Mouse (Mus musculus) gastrocnemius, adult 8-10 months (tissue): Measurements from ENCODE around the gene Trim46. TPM values are rescaled to one million over a fixed set of nuclear protein-coding genes. Genes with fewer than 3 reads are reported as not detected.

ENCODE experiments used
- DNase-seq, 2 experiments: peaks; one replicate each; pipeline ENCODE4 v3.0.0; 2022; ENCODE audit warnings: low spot score in 2 of 2
- total RNA-seq, 4 experiments: library from RNA; stranded (reverse); gene quantifications; 2 replicates each; pipeline ENCODE4 v1.2.4; 2022

The Trim46 gene
- total RNA-seq, 4 experiments from 2014 or later, result 0.10 to 0.45 (median 0.11) TPM

- no peak for DNase-seq
Measured at GRCm38 (mm10) chr3:89271760-89272159, 25.7 kb upstream of the Trim46 start.

- DNase-seq, result no peak
Measured at GRCm38 (mm10) chr3:89270891-89271290, 24.8 kb upstream of the Trim46 start.

DNA sequence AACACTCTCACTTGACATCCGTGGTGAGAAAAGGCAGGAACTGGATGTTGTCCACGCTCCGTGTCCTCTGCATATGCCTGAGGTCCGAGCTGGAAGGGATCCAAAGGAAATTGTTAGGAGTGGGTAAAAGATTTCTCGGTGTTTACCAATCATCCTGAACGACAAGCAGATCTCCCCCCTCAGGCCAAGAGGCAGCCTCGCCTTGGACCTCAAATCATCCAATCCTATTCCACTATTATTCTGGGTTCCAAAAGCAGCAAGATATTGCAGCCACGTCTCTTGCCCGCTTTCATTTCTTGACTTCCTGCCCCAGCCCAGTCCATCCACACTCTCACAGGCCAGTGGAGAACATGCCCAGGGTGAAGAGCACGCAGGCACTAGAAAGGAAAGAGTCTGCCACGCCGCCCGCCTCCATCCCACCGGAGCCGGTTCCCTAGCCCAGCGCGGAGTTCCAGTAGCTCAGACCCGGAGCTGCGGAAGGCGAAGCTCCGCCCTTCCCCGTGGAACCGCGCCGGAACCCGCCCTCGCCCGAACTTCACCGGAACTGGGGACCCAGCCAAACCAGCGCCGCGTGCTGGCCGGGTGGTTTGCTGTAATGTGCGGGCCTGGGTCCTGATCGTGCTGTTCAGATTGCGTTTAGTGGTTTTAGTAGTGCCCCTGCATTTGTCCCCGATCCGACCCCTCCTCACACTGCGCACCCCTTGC is 24.1 kb upstream of the Trim46 start, which contains the start of gene Slc50a1:
Slc50a1 (minus strand) TSS at position 520 of the 705 bp plus-strand sequence.
- peak; percentile 73 to 82 for DNase-seq

DNA sequence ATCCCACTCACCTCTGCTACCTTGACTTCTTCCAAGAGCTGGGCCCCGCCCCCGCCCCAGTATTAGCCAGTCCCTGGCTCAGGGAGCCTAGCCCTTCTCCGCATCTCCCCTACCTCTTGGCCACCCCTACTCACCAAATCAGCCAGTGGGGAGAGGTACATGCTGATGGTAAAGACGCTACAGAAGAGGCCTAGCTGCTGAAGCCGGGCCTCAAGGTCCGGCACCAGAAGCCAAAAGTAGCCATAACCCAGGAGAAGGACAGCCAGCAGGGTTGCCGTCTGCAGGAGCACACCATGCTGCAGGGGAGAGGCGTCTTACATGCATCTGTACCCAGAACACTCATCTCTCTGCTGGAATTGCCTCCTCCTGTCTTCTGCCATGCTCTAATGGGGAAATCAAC is 22.8 kb upstream of the Trim46 start:
- DNase-seq, result no peak

- DNase-seq, result peak in 1 of 2 experiments; percentile 61
Measured at GRCm38 (mm10) chr3:89266439-89266893, 20.4 kb upstream of the Trim46 start.

- DNase-seq, result no peak
Measured at GRCm38 (mm10) chr3:89262417-89262816, 16.3 kb upstream of the Trim46 start.

- DNase-seq, result no peak
Measured at GRCm38 (mm10) chr3:89260211-89260610, 14.1 kb upstream of the Trim46 start.

DNA sequence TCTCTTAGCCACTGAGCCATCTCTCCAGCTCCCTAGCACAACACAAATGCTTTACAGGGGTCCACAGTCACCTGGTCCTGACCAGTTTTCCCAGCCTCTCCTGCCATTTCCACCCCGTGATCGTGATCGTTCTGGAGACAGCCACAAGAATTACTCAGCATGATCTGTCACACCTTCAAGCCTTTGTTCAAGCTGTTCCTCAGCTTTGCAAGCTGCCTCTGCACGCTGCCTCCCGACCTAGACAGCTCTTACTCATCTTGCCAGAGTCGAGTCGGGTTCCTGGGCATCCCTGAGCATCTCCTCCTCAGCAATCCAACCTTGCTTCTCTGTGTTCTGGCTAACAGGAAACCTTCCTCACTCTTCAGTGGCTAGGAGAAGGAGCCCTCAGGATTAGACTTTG is 13.0 kb upstream of the Trim46 start, which contains the start of gene Dpm3:
Dpm3 (plus strand) TSS at position 283 of the 400 bp plus-strand sequence.
- DNase-seq, result no peak

DNA sequence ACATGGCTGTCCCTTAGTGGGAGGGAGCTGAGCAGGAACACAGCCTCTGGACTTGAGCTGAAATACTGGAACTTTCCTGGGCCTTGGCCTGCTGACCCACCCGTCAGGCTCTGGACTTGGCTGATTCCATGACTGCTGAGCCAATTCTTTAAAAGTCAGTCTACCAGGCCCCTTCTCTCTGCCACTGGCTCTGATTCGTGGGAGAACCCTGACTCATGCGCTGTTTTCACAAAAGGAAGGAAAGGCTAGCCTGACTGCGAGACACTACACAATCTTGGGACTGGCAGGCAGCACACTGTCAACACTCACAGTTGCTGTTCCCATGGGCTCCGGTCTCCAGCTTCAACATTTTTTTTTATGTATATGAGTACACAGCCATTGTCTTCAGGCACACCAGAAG is 10.1 kb upstream of the Trim46 start:
- DNase-seq, result no peak

DNA sequence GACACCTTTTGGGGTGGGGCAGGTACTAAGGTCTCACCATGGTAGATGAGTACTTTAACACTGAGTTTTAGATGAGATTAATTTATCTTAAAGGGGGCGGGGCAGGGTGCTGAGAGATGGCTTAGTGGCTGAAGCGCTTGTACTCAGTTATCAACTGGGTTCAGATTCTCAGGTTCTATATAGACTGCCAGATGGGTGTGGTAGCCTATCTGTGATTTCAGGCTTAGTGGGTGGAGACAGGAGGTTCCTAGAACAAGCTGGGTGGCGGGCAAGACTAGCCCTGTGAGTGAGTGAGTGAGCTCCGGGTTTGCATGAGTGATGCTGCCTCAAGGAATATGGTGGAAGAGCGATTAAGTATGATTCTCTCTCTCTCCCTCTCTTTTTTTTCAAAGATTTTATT is 8.9 kb upstream of the Trim46 start:
- DNase-seq, result no peak

GRCm38 (mm10) chr3:89251365-89251895 is 5.3 kb upstream of the Trim46 start:
- DNase-seq, result no peak

DNA sequence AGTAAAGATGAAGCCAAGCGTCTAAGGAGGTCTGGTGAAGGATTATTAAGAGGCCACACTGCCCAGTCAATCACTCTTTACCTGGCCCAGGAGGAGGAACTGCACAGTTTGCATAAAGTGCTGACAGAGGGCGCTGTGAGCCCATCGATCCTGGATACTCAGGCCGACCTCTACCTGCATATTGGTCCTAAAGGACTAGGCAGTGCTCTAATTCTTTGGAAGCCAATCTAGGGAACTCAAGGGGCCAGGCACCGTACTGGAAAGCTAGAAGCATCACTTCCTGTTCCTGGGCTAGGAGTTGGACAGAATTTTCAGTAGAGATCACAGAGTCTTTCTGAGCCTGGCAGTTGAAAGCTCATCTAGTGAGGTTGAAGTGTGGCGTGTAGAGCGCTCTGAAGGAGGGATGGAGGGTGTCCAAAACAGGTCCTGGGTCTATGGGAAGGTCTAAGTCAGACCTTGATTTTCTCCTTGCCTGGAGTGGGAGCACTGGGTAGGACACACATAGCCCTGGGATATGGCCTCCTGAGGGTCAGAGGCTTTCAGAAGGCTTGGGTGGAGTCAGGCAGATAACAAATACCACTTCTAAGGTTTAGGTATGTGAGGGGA is 4.4 kb upstream of the Trim46 start:
- DNase-seq, result no peak

DNA sequence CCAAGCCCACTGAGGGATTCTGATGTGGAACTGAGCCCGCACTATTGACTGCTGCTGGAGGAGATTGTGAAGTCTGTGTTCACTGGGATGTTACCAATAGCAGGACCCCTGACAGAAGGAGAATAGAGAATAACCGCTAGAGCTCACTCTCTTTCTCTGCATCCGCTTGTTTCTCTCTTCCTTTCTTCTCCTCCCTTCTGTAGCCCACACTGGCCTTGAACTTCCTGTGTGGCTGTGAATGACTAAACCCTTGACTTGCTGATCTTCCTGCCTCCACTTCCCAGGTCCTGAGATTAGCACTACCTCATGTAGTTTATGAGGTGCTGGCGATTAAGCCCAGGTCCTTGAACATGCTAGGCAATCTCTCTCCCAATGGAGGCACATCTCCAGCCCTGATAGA is 1.4 kb upstream of the Trim46 start:
- no peak for DNase-seq

DNA sequence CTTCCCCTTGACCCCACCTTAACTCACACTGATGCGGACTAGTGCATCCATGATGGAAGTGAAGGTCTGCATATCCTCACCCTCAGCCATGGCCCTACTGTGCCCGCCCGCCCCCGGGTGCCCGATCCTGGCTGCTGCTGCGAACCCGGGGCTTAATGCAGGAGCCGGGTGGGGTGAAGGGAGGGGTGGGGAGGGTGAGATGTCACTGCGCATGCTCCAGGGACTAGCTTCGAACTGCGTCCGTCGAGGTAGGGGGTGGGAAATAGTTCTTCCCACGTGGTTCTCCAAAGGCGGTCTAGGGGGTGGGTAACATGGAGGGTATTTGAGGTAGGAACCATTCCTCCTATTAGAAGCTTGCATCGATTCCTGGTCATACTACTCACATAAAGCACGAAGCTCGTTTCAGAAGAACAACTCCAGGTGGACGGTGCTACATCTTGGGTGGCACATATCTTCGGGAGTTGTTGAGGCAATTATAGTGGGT is 379 bp downstream of the Trim46 start, which contains the start of gene Krtcap2:
Krtcap2 (plus strand) TSS at position 279 of the 484 bp plus-strand sequence.
- no peak for DNase-seq

GRCm38 (mm10) chr3:89244982-89245687 is 974 bp downstream of the Trim46 start:
- no peak for DNase-seq

GRCm38 (mm10) chr3:89244158-89244981 is 1.7 kb downstream of the Trim46 start:
- no peak for DNase-seq

- no peak for DNase-seq
Measured at GRCm38 (mm10) chr3:89243609-89244008, 2.5 kb downstream of the Trim46 start.

- DNase-seq, result no peak
Measured at GRCm38 (mm10) chr3:89242331-89242895, 3.7 kb downstream of the Trim46 start.

DNA sequence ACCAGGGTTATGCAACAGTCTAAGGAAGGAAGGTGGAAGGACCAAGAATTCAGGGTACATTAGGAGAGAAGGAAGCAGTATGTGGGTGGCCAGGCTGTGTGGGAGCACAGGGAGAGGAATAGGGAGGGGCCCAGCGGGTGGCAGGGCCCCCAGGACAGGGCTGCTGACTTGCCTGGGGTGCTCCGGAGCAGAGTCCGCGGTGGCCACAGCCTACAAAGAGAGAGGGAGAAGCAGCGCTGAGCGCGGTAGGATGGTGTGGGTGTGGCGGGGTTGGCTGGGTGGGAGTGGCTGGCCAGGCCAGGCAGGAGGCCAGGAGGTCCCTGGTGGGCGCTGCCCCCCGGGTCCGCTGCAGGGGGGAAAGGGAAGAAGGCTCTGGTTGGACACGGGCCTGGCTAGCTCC is 7.6 kb downstream of the Trim46 start:
- DNase-seq, result no peak

DNA sequence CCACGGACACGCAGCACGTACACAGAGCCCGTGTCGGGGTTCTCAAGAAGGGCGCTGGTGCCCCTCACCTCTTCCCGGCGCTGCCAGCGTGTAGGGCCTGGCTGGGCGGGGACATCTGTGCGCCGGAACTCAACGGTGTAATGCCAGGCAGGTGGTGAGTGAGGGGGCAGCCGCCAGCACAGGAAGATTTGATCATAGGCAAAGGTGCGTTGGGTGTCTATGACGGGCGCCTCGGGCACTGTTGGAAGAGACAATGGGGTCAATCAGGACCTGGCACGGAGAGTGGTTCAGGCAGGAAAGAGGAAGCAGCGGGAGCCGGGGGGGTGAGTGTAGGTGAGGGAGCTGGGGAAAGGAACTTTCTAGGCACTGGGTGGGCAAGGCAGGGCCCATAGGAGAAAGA is 8.4 kb downstream of the Trim46 start:
- no peak for DNase-seq

DNA sequence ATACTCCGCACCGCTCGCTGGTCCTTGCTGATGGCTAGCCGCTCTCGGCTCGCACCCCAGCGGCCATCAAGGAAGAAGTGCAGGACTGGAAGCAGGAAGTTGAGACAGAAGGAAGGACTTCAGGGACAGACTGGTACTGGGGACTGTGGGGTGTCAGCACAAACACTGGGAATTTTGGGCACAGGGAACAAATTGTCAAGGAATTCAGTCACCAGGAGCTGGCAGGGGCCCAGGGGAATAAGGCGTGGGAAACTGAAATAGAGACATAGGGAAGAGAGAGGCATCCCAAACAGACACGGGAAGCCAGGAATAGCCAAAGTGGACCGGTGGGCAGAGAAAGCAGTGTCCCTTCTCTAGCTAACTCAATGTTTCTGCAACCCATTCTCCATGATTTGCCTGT is 9.6 kb downstream of the Trim46 start:
- DNase-seq, result no peak
